Comparison of ENCODE assay signal across 26 mouse cellular contexts in genomic region chr10:86216836-86217235, GRCm38 (mm10).
"Had no signal": no experiment of that assay in that cellular context is flagged by ENCODE, and none has a peak within 500 bp of the region (broad histone marks: within the 10 kb centered on the region; RNA-seq: fewer than 3 reads in every experiment).

No protein-coding gene starts in this region.

- H3K27me3 ChIP-seq: embryonic facial prominence, embryonic 12.5 days; embryonic facial prominence, embryonic 13.5 days; embryonic facial prominence, embryonic 15.5 days; forebrain, embryonic 12.5 days; forebrain, embryonic 13.5 days; forebrain, embryonic 15.5 days had no signal

- H3K36me3 ChIP-seq: embryonic facial prominence, embryonic 10.5 days; embryonic facial prominence, embryonic 12.5 days; embryonic facial prominence, embryonic 13.5 days; embryonic facial prominence, embryonic 15.5 days; forebrain, embryonic 10.5 days; forebrain, embryonic 12.5 days; forebrain, embryonic 15.5 days had no signal

- DNase-seq: cerebellum, adult 2 months; cerebellum, adult 8-10 months; cerebellum, adult 9-10 months; cerebellum, adult 9-11 months; cerebellum, postnatal 10 days; cerebellum, postnatal 14 days; cerebellum, postnatal 25 days; cerebellum, postnatal 36 days; embryo, embryonic 11 days; forebrain, postnatal 0 days; gastrocnemius, adult 2 months; gastrocnemius, postnatal 10 days; gastrocnemius, postnatal 14 days; gastrocnemius, postnatal 25 days; gastrocnemius, postnatal 36 days; heart, adult 18-20 months; heart, adult 2 months had no signal

- H3K4me3 ChIP-seq: embryonic facial prominence, embryonic 10.5 days; embryonic facial prominence, embryonic 12.5 days; embryonic facial prominence, embryonic 13.5 days; embryonic facial prominence, embryonic 15.5 days; erythroblast, embryonic 14.5 days; forebrain, embryonic 10.5 days; forebrain, embryonic 12.5 days; forebrain, embryonic 13.5 days; forebrain, embryonic 15.5 days; gastrocnemius, adult 2 months; heart, adult 2 months had no signal

- H3K9me3 ChIP-seq: embryonic facial prominence, embryonic 12.5 days; embryonic facial prominence, embryonic 15.5 days; forebrain, embryonic 10.5 days; forebrain, embryonic 12.5 days; forebrain, embryonic 13.5 days; forebrain, embryonic 15.5 days had no signal

- H3K4me1 ChIP-seq: embryonic facial prominence, embryonic 10.5 days; embryonic facial prominence, embryonic 12.5 days; embryonic facial prominence, embryonic 13.5 days; embryonic facial prominence, embryonic 15.5 days; forebrain, embryonic 10.5 days; forebrain, embryonic 12.5 days; forebrain, embryonic 13.5 days; forebrain, embryonic 15.5 days had no signal

- H3K27ac ChIP-seq: embryonic facial prominence, embryonic 10.5 days; embryonic facial prominence, embryonic 12.5 days; embryonic facial prominence, embryonic 13.5 days; embryonic facial prominence, embryonic 15.5 days; forebrain, embryonic 10.5 days; forebrain, embryonic 12.5 days; forebrain, embryonic 13.5 days; forebrain, embryonic 15.5 days; gastrocnemius, adult 2 months; heart, adult 2 months had no signal
